ENCODE assay signal across 10 mouse cellular contexts in genomic region chr13:105444238-105444894, GRCm38 (mm10). TPM values are rescaled to one million over a fixed set of nuclear protein-coding genes. Genes with fewer than 3 reads are reported as not detected.
A peak's percentile ranks its signal among the peaks of the same experiment; 100 is the strongest.
DNase-seq lines count a peak whose midpoint lies in the region; ATAC-seq lines count a peak whose summit lies in the region.
"Had no signal": no experiment of that assay in that cellular context is flagged by ENCODE, and none has a peak within 500 bp of the region (broad histone marks: within the 10 kb centered on the region; RNA-seq: fewer than 3 reads in every experiment).

No protein-coding gene starts in this region.

- peak; percentile 45 for ATAC-seq in forebrain, embryonic 12.5 days (ENCODE audit: low FRiP score)
- peak; percentile 59 for ATAC-seq in neural tube, embryonic 12.5 days (ENCODE audit: low FRiP score, low read depth)

- peaks cover 41% of the 10 kb centered on the region for H3K27me3 ChIP-seq in forebrain, embryonic 12.5 days
- peaks cover 39% of the 10 kb centered on the region for H3K27me3 ChIP-seq in neural tube, embryonic 12.5 days (replicated peaks)

- H3K36me3 ChIP-seq in forebrain, embryonic 12.5 days (replicated peaks) = no peaks in the 10 kb centered on the region
- H3K36me3 ChIP-seq in neural tube, embryonic 12.5 days = no peaks in the 10 kb centered on the region
- H3K36me3 ChIP-seq: lung, embryonic 15.5 days had no signal

- WGBS in forebrain, embryonic 12.5 days = under 1% methylated on average over 39 of the region's 39 CpGs
- WGBS in neural tube, embryonic 12.5 days = 1% methylated on average over 39 of the region's 39 CpGs

- H3K4me3 ChIP-seq in forebrain, embryonic 12.5 days (replicated peaks) = peak overlapping the region; percentile 41
- H3K4me3 ChIP-seq in neural tube, embryonic 12.5 days = peak overlapping the region; percentile 34
- H3K4me3 ChIP-seq: erythroblast, embryonic 14.5 days; lung, embryonic 15.5 days had no signal

- H3K9ac ChIP-seq in forebrain, embryonic 12.5 days = peak overlapping the region; percentile 7; the same call in 1 of the 2 replicates
- no peak overlapping the region for H3K9ac ChIP-seq in neural tube, embryonic 12.5 days
- H3K9ac ChIP-seq: lung, embryonic 15.5 days had no signal

- DNase-seq in embryo, embryonic 10 days (ENCODE audit: low spot score) = peak; percentile 18
- no peak for DNase-seq in embryo, embryonic 10.5 days (ENCODE audit: low spot score)
- peak; percentile 41 to 57 for DNase-seq in layer of hippocampus, postnatal 36 days
- no peak for DNase-seq in lung, postnatal 14 days
- no peak for DNase-seq in heart, postnatal 10 days
- no peak for DNase-seq in adrenal gland, postnatal 36 days

- peaks cover 16% of the 10 kb centered on the region for H3K4me1 ChIP-seq in forebrain, embryonic 12.5 days
- peaks cover 8% of the 10 kb centered on the region for H3K4me1 ChIP-seq in neural tube, embryonic 12.5 days
- H3K4me1 ChIP-seq: lung, embryonic 15.5 days had no signal

- H3K4me2 ChIP-seq in forebrain, embryonic 12.5 days = peak overlapping the region; percentile 66
- peak overlapping the region; percentile 61 for H3K4me2 ChIP-seq in neural tube, embryonic 12.5 days (replicated peaks)
- H3K4me2 ChIP-seq: lung, embryonic 15.5 days had no signal

- no peaks in the 10 kb centered on the region for H3K9me3 ChIP-seq in forebrain, embryonic 12.5 days
- H3K9me3 ChIP-seq in neural tube, embryonic 12.5 days = no peaks in the 10 kb centered on the region
- H3K9me3 ChIP-seq: lung, embryonic 15.5 days had no signal

- no peak overlapping the region for H3K27ac ChIP-seq in forebrain, embryonic 12.5 days
- H3K27ac ChIP-seq in neural tube, embryonic 12.5 days = no peak overlapping the region
- H3K27ac ChIP-seq: lung, embryonic 15.5 days had no signal

- intact Hi-C loops in heart, postnatal 10 days (cut with DNase I) = loop anchor here (5.0 to 10.0 kb wide), 2 partner anchors 1270 to 1658 kb away; no protein-coding TSS in a partner anchor

RNA-seq across cellular contexts. Expression of gene Htr1a, which starts 0.9 kb away (rescaled TPM):
- polyA plus RNA-seq in forebrain, embryonic 12.5 days (2016; fragmentation: Nextera tagmentation; extraction: Ambion mirVana) = 0.26 TPM in 2 replicates
- 10 to 100 TPM; 43.7 to 45.1 TPM for total RNA-seq in layer of hippocampus, postnatal 36 days (2021)
- 0.62 and 0.64 TPM in 2 replicates for polyA plus RNA-seq in neural tube, embryonic 12.5 days (2016; fragmentation: Nextera tagmentation; extraction: Ambion mirVana)
- not detected for total RNA-seq in heart, postnatal 10 days (2021)
- total RNA-seq in adrenal gland, postnatal 36 days (2021) = not detected
- polyA plus RNA-seq: erythroblast, embryonic 14.5 days; lung, embryonic 15.5 days had no signal

Comparison
In these comparisons a context has a peak if more than half of its experiments do, and no peak if none do; other contexts are left out.
1. DNase-seq: peak in embryo, embryonic 10 days (single experiment) and layer of hippocampus, postnatal 36 days (2 of 2); none in embryo, embryonic 10.5 days (single experiment), lung, postnatal 14 days (single experiment), heart, postnatal 10 days (0 of 2) and adrenal gland, postnatal 36 days (0 of 2).
2. RNA of gene Htr1a, which starts 0.9 kb away (total RNA-seq): 43.7 to 45.1 TPM in layer of hippocampus, postnatal 36 days; not detected in heart, postnatal 10 days and not detected in adrenal gland, postnatal 36 days; every median in the first group is over 10 times any median in the second.